Mouse (Mus musculus): ENCODE measurements around the gene Efcab2.

DNA sequence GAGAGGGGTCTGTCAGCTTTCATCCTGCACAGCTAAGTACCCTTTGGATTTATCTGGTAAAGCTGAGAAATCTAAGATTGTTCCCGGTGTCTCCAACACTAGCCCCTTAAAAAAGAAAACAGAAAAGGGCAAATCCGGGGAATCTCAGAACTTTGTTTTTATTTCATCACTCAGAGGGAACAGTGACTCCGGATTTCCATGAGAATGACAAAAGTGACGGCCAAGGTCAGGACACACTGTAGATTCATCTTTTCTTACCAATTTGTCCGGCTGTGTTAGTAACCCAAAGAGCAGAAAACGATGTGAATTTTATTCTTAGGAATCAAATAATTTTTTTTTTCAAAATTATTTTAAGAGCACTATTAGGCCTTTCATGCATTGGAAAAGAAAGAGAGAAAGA lies 37.8 kb upstream of the Efcab2 start:
- TF ChIP-seq CTCF (IDR thresholded peaks at IDR 0.05; ENCODE audit: low read depth): no peak
- no peak for TF ChIP-seq EP300 (IDR thresholded peaks at IDR 0.05; ENCODE audit: low read depth)
